Mouse (Mus musculus) c-Kit-positive CD71-positive TER-119-positive erythroid progenitor cells, embryonic 14.5 days (primary cell): ENCODE data around the gene Adamts2.

Experiments used
- DNase-seq: peaks from one replicate; pipeline ENCODE4 v3.0.0-alpha.2; 2013; ENCODE audit warnings: low spot score

Adamts2 gene

DNA sequence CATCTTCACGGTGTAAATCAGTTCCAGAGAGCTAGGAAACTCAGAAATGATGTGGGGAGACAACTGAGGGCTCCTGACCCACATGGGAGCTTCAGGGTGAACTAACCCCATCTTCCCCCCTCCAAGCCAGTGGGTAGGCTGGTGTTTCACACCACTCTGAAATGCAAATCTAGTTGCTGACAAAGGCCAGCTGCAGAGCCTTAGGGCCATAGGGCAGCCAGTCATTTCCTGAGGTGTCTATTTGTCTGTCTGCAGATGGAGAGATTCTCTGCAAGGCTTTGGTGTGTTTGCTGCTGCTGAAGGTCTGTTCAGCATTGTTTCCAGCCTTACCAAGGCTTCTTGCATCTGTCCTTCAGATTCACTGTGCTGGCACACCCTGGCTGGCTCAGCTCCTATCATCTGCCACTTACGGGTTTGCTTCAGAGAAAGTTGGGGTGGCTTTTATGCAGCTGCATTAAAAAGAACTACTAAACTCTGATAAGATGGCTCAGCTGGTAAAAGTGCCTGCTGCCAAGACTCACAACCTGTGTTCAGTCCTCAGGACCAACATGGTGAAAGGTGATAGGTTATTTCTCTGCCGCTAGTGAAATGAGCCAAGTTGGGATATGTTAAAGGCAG lies 246.7 kb downstream of the Adamts2 start:
- no peak for DNase-seq

DNA sequence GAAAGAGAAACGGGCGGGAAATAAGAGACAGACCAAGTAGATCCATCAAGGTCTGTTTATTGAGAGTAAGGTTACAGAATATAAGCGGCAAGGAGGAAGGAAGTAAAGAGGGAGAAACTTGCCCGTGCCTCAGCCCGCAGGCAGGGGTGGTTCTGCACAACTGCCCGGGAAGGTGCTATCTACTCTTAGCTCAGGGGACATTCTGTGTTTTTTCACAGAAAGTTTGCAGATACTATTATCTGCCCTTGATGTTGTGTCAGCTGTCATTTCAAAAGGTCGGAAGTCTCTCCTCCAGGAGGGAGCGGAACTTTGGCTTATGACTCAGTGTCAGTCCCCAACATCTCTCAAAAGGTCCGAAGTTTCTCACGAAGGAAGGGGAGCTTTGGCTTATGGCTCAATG lies 247.4 kb downstream of the Adamts2 start:
- no peak for DNase-seq

DNA sequence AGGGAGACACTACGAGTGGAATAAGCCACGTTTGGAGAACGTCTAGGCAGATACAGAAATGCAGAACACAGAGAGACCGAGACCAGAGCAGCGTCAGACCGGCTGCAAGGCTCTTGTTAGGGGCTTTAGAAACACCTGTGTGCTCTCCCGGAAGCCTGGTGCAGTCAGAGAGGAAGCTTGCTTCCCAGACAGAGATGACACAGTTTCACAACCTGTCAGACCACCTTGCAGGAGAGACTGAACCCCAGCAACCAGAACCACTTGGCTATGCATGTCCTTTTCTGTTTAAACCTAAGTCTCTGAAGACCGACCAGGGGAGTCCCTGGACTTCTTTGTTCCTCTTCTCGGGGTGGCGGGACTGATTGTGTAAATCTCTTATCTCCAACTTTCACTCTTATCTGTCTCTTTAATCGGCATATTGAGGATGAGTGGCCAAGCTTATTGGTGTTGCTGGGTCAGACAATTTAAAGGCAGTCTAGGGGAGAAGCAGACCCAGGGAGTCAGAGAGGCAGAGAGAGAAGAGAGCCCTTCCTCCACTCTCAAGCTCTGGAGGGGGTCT lies 248.4 kb downstream of the Adamts2 start, which contains the start of gene Grm6:
Gene Grm6, plus strand, starts transcription at position 509 of the 559 bp plus-strand sequence.
- DNase-seq = no peak

DNA sequence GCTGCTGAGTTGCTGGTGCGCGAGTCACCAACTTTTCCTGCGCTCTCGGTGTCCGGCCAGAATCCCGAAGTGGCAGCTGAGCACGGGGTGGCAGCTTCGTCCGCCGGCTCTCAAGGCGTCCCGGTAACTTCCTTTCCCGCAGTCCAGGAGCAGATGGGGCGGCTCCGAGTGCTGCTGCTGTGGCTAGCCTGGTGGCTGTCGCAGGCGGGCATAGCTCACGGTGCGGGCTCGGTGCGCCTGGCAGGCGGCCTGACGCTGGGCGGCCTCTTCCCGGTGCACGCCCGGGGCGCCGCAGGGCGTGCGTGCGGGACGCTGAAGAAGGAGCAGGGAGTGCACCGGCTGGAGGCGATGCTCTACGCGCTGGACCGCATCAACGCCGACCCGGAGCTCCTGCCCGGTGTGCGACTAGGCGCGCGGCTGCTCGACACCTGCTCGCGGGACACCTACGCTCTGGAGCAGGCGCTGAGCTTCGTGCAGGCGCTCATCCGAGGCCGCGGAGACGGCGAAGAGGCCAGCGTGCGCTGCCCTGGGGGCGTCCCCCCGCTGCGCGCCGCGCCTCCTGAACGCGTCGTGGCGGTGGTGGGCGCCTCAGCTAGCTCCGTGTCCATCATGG lies 249.2 kb downstream of the Adamts2 start:
- DNase-seq = no peak
